Mouse (Mus musculus) liver, embryonic 14.5 days (tissue): Measurements from ENCODE around the gene Cobll1.

Source experiments
- CTCF ChIP-seq: IDR thresholded peaks from 2 replicates; pipeline ENCODE4 v1.5.1; 2016; ENCODE audit warnings: antibody characterized with exemption, low read depth, control low read depth
- EP300 ChIP-seq: IDR thresholded peaks from 2 replicates; pipeline ENCODE4 v1.6.1; 2016; ENCODE audit warnings: antibody characterized with exemption, low read depth

DNA sequence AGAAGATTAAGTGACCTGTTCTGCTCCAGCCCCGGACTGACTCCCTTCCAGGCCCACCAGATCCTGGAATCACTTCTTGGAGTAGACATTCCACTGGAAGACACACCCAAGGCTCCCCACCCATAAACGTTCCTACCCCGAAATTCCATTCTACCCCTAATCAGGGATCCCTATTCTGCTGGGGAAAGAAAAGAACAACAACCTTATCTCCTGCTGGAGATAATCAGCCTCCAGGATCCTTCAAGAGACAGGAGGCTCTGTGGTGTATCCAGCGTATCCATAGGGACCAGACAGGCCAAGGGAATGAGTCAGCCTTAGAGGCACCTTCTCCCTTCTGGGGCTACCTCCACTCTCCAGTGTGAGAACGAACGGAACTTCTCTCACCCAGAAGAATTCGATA lies 47.8 kb downstream of the Cobll1 start:
- TF ChIP-seq EP300 (no peak), CTCF (no peak)
